Mouse (Mus musculus) heart, postnatal 4 days (tissue): ENCODE measurements around the gene Itm2c. TPM values are rescaled to one million over a fixed set of nuclear protein-coding genes. Genes with fewer than 3 reads are reported as not detected.

Source experiments
- DNase-seq: peaks from one replicate; pipeline ENCODE4 v3.0.0; 2021
- total RNA-seq, 2 experiments: library from RNA; stranded (reverse); gene quantifications; 2 replicates each; pipeline ENCODE4 v1.2.3; 2021

Gene Itm2c
- 10 to 100 TPM; 91.3 to 91.5 TPM for total RNA-seq

- peak; percentile 91 for DNase-seq
These were observed at the start of gene Itm2c for GRCm38 (mm10) chr1:85894231-85894747. TSS of gene Itm2c (plus strand) at chr1:85894281.

GRCm38 (mm10) chr1:85844981-85845380 lies 49.1 kb upstream of the Itm2c start:
- no peak for DNase-seq

- no peak for DNase-seq
These were observed 48.6 kb upstream of the Itm2c start for GRCm38 (mm10) chr1:85845476-85845875.

GRCm38 (mm10) chr1:85849016-85849415 lies 45.1 kb upstream of the Itm2c start:
- DNase-seq, result no peak

- DNase-seq, result no peak
These were observed 43.2 kb upstream of the Itm2c start for GRCm38 (mm10) chr1:85850851-85851250.

DNA sequence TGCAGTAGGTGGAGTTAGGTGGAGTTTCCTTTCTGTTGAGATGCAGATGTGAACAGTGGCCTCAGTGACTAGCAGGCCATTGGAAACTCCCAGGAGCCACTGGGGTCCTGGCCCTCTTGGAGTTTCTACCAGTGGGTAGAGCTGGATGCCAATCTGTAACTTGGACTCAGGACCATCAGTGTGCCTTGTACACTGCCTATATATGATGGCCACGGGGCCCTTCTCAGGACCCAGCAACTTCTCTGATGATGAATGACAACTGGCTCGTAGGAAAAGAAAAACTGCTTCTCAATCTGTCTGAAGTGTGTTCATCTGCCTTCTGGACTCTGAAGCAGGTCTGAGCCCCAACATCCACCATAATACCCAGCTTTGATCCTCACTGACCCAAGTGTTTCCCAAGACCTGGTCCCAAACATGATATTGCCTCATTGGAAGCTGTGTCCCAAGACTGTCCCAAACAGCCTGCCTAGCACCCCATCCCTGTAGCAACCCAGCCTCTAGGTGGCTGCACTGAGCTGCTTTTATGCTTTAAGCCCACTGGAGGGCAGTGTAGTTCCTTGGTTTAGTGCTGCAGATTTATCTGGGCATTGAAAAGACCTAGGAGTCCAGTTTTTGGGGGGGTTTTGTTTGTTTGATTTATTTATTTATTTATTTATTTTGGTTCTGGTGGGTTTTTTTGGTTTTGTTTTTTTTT lies 40.9 kb upstream of the Itm2c start:
- DNase-seq, result peak; percentile 79

GRCm38 (mm10) chr1:85853865-85854264 lies 40.2 kb upstream of the Itm2c start:
- DNase-seq, result no peak

DNA sequence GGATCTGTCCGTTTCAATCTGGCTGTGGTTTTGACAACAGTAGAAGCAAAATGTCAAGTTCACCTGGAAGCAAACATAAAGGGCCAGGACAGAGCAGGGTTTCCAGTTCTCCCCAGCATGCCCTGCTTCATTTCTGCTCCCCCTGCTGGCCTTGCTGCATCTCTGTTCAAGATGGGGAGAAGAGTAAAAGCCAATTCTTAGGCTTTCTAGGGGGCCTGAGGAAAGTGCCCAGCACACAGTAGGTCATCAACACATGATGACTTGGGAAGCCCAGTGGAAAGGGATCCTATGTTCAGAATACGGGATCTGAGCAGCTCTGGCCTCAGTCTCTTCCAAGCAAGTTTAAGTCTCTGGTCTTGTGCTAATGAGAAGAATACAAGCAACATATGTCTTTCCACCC lies 39.6 kb upstream of the Itm2c start:
- DNase-seq, result no peak

DNA sequence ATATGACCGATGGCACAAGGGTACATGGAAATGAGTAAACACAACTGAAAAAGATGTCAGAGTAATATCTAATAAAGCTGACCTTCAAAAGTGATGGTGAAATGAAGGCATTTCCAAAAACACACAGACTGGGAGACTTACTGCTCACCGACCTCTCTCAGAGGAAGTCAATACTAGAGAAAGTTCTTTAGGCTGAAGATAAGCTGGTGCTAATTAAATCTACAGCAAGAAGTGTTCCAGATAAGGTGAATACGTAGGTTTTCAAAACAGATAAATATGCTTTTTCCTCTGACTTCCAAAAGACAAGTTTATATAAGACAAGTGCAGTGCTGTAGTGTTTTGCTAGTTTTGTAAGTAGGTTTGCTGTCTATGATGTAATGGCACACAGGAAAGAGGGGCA lies 37.8 kb upstream of the Itm2c start:
- DNase-seq, result no peak

DNA sequence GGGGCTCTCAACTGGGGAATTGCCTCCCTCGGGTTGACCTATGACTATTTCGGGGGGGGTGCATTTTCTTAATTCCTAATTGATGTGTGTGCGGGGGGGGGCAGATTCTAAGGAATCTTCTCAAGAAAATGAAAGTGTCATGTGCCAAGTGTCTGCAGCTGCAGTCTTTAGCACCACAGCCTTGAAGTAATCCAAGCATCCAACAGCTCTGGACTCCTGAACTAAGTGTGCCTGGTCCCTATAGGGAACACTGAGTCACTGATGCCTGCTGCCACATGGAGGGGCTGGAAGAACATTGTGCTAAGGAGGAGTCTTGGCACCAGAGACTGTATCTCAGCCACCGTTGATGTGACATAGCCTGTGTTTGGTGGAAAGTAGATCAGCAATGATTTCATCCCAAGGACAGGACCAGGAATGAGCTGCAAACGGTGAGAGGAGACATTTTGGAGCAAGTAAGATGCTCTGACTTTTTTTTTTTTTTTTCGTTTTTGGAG lies 36.8 kb upstream of the Itm2c start:
- no peak for DNase-seq

- DNase-seq, result peak; percentile 40
These were observed 29.7 kb upstream of the Itm2c start for GRCm38 (mm10) chr1:85864383-85864782.

GRCm38 (mm10) chr1:85870001-85870400 lies 24.1 kb upstream of the Itm2c start:
- DNase-seq, result no peak

- no peak for DNase-seq
These were observed 23.5 kb upstream of the Itm2c start for GRCm38 (mm10) chr1:85870546-85870945.

GRCm38 (mm10) chr1:85882003-85882402 lies 12.1 kb upstream of the Itm2c start:
- DNase-seq, result no peak

- no peak for DNase-seq
These were observed 6.9 kb upstream of the Itm2c start for GRCm38 (mm10) chr1:85887221-85887620.

DNA sequence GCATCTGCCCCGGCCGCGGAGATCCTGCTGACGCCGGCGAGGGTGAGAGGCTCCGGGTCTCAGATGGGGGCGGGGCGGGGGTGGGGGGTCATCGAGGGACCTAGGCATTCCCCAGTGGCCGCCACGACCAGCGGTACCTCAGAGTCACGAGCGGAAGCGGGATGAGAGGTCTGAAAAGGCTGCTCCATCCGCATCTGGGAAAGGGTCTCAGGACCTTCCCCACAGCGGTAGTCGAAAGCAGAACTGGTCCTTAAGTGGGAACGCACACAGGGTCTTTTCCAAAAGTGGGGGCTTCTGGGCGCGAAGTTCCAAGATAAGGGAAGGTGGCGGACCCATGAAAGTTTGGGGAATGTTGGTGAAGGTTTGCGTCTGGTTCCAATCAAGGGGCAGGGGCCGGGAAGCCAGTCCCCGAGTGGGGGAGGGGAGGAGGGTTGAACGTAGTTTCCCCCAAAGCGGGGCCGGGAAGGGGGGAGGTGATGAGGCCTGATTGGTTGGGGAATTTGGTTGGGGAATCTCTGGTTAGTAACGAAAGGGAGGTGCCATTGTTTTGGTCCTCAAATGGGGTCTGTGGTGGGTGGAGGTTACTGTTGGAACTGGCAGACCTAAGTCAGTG lies 773 bp downstream of the Itm2c start:
- peak; percentile 64 for DNase-seq

DNA sequence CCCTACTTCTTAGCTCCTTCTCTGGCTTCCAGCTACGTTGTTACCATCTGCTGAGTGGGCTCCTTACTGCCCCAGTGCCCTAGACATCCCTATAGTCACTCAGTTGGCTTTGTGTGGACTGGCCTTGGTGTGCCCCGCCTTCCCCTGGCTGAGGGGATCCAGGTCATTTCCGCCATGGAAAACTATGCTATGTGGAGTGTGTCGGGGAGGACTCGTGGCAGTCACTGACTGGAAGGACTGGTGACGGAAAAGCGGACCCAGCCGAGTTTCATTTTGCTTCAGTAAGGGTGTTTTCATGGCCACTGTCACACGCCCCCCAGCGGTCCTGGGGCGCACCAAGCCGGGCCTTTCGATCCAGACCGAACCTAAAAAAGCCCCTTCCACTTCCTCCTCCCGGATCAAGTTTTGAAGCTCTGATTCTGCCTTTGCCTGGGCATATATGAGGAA lies 1.3 kb downstream of the Itm2c start:
- peak; percentile 68 for DNase-seq

DNA sequence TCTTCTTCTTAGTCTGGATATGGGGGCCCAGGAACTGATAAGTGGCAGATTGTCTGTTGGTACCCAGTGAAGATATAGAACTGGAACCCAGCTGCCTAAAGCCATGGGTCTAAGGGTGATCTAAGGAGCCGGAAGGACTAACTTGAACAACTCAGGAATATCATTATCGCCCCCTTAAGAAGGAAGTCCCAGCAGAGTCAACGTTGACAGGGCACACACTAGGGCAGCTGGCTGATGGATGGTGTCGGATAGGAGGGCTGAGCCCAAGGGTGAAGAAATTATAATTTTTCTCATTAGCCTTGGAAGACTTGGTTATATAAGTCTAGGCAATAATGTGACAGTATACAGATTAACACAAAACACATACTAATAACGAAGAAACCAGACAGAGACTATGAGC lies 2.0 kb downstream of the Itm2c start:
- DNase-seq, result no peak

- DNase-seq, result no peak
These were observed 3.0 kb downstream of the Itm2c start for GRCm38 (mm10) chr1:85896781-85897700.

GRCm38 (mm10) chr1:85897901-85898760 lies 4.0 kb downstream of the Itm2c start:
- no peak for DNase-seq

GRCm38 (mm10) chr1:85898761-85899387 lies 4.8 kb downstream of the Itm2c start:
- no peak for DNase-seq
